Mouse (Mus musculus) adrenal gland, adult 18-20 months (tissue): ENCODE measurements at regions not wholly inside any gene's neighbourhood (a gene's known extent, or its start where the extent isn't known, plus 50 kb on each side); places are given as distances from the start of the nearest gene placed in this dataset.
A peak's percentile ranks its signal among the peaks of the same experiment; 100 is the strongest.

ENCODE experiments used
- DNase-seq, 2 experiments: peaks; one replicate each; pipeline ENCODE4 v3.0.0; 2021 to 2022; ENCODE audit warnings: low spot score in 2 of 2

DNA sequence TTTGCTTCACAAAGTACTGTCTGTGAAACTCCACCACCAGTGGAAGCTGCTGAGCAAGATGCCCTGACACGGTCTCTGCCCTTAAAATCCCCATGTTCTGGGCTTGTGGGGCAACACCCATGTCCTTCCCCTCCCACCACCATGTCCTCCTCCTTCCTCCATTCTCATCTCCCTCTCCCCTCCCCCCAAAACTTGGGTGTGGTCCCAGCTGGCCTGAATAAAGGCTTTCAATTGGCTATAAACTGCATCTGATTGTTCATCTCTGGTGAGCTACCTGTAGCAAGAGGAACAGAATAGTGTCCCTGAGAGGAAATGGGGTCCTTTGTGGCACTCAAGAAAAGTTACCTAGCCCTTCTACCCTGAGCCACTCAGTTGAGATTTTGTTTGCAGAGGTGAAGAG, 91.8 kb downstream of the Slc16a9 start:
- DNase-seq: no peak

GRCm38 (mm10) chr10:70359421-70359820, 80.9 kb upstream of the Fam13c start:
- DNase-seq: no peak

GRCm38 (mm10) chr10:70359834-70360233, 80.4 kb upstream of the Fam13c start:
- DNase-seq: no peak

GRCm38 (mm10) chr10:70363054-70363453, 77.2 kb upstream of the Fam13c start:
- peak; percentile 34 to 44 for DNase-seq

GRCm38 (mm10) chr10:70364218-70364975, 75.9 kb upstream of the Fam13c start:
- DNase-seq: no peak

DNA sequence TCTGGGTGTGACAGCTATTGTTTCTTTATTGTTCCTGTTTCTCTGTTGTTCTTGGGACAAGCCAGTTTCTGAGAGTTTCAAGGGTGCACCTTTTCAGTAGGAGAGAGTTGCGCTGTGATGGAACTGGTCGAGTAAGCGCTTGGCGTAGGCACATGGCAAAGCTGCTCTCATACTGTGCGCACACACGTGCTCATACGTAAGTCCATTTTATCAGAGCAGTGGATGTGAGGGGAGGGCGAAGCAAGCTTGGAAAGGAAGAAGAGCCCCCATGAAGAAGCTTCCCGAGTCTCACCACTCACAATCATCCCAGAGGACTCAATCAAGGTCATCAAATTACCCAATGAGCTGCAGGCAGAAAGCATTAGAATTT, 75.3 kb upstream of the Fam13c start:
- no peak for DNase-seq

DNA sequence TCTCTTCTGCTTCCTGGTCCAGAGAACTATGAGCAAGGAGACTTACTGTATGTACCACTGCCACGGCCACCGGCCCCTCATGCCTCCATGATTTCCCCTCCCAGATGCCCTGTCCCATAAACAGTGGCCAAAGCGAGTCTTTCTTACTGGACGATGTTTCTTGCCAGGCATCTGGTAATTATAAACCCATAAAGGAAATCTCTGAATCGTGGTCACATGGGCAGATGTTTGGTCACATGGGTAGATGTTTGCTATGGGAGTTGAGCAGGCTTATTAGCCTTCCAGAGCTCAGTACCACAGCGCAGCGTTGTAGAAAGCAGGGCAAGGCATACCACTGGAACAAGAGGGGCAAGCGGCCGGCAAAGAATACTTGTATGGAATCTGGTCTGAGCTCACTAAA, 74.8 kb upstream of the Fam13c start:
- no peak for DNase-seq

GRCm38 (mm10) chr10:70367866-70368265, 72.4 kb upstream of the Fam13c start:
- DNase-seq: no peak

DNA sequence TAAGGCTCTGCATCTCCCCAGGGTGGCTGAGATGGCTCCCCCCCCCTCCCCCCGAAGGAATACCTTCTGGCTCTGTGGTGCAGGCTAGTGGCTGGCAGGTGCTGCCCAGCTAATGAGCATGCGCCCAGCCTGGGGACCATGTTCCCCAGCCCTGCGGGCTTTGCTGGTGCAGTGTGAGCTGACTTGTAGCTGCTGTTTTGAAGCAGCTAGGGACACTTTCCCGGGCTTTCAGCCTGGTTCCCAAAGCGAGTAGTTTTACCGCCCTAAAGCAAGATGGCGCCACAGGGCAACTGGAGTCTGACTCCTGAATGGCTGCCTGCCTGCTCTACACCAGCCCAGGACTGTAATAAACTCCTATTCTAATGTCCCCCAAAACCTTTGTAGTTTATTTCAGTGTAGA, 71.6 kb upstream of the Fam13c start:
- DNase-seq: peak; percentile 52 to 74

DNA sequence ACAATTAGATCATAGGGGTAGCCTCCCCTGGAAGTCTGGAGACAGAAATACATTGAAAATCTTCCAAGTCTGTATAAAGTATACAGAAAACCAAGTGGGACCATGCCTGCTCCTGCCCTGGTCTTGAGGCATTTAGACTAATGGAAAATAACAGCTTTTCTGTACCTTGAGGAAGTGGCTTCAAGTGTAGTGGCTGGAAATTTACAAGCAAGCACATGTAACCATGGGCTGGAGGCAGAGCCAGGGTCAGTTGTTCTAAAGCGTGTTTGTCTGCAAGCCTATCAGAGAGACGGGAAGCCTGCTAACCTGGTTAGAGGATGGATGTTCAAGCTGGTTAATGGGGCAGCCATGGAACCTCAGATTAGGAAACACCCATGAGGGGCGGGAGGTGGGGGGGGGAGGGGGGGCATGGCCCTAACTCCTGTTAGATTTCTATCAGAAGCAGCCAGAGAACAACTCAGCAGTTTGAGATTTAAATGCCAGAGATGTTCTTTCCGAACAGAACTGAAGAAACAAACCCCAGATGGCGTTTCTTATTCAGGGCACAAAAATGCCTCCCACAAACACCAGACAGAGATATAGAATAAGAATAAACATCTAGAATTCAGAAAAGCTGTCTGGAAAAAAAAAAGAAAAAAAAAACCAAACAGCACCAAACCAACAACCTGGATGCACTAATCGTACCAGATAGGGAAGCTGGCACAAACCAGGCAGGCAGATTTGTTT, 67.7 kb upstream of the Fam13c start:
- DNase-seq: no peak

DNA sequence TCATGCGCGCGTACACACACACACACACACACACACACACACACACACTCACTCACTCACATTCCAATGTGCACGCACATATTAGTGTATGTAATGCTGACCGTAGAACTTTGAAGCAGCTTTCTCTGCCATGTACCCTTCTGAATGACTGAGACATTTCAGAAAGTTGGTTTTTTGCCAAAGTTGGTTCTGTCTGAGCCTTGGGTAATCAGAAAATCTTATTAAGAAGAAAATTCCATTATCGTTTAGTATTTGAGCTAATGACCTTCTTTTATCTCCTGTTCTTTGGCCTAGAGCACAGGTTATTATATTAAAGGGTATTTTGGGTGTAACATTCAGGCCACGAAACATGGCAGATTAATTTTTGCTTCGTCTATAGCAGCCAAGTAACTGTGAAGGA, 67.1 kb upstream of the Fam13c start:
- no peak for DNase-seq

GRCm38 (mm10) chr10:70373836-70374235, 66.4 kb upstream of the Fam13c start:
- DNase-seq: no peak

DNA sequence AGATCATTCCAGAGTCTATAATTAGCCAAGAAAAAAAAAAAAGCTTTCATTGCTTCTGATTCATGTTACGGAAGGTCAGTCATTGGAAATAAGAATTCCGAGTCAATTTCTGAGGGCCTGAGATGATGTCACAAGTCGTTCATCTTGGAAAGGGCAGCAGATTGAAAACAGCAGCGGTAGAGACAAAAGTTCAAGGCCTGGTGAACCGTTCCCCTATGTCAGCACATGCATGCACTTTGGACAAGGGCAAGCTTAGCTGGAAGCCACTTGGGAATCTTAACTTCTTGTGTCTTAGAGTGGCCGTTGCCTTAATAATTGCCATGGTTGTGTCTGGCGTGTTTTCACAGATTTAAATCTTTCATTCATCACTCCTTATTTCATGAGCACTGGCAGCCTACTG, 65.6 kb upstream of the Fam13c start:
- DNase-seq: no peak

GRCm38 (mm10) chr10:70380041-70380651, 60.1 kb upstream of the Fam13c start:
- DNase-seq: no peak

DNA sequence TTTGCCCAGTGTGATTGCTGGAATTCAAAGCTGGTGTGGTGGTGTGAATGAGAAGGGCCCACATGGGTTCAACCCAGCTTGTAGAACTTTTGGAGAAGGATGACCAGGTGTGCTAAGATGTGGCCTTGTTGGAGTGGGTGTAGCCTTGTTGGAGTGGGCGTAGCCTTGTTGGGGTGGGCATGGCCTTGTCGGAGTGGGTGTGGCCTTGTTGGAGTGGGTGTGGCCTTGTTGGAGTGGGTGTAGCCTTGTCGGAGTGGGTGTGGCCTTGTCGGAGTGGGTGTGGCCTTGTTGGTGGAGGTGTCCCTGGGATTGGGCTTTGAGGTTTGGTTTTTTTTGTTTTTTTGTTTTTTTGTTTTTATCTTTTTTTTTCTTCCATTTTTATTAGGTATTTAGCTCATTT, 55.6 kb upstream of the Fam13c start:
- no peak for DNase-seq

DNA sequence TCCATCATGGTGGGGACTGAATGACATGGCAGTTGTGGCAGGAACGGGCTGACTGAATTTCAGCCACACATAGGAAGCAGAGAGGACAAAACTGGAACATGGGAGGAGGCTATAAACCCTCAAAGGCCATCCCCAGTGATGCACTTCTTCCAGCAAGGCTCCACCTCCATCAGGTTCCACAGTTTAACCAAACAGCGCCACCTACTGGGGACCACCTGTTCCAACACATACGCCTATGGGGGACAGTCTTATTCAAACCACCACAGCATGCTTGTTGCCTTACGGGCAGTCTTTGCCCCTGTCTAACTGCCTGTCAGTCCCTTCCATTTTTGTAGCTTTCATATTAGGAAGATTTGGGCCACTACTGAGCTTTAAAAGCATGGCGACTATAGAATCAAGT, 52.6 kb upstream of the Fam13c start:
- no peak for DNase-seq
